Mouse (Mus musculus) CD4-positive, CD25-positive, alpha-beta regulatory T cell, adult 4 months (primary cell): ENCODE data around the gene Esr2. TPM values are rescaled to one million over a fixed set of nuclear protein-coding genes. Genes with fewer than 3 reads are reported as not detected.
"Not testable (repeated sequence)": the region's sequence is repeated elsewhere in the genome, so short reads cannot be mapped to it uniquely, and the experiment has no call there.

Source experiments
- ATAC-seq: one replicate; pipeline ENCODE4 v1.8.0; 2017
- polyA plus RNA-seq, 2 experiments: library from polyadenylated mRNA; unstranded; fragments of 100-300 nt; shearing (Covaris generic); gene quantifications; one replicate each; pipeline ENCODE4 v1.2.1; 2017

Gene Esr2
- polyA plus RNA-seq, result not detected

DNA sequence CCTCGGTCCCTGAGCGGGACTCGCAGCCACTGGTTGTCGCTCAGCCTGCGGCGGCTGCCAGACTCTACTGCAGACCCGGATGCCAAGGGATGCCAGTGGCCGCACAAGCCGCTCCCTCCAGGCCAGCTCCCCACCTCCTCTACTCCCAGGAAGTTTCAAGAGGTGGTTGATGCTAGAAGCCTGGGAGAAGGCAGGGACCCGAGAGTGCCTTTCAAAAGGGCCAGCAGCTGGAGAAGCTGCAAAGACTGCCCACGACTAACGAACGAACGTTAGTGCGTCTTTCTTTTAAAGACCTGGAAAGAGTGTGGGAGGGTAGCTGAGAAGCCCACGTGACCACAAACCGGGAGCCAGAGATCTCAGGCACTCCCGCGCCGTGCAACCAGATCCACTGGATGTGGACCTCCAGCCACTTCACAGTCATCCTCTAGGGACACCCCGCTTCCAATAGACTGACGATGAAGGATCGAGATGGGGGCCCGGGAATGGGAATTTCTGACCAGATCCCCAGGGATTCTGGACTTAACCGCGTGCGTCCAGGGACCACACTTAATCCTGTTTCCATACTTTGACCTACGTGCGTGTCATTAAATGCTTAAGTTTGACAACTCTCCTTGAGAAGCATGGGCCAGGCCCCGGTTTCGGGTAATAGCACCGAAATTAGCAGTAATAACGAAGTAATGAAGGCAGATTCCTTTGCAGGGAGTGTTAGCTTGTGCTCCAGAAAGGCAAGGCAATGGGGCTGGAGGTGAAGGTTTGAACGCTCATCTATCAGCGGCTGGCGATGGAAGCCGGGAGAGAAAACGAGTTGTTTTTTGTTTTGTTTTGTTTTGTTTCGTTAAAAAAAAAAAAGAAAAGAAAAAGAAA lies at the start of gene Esr2:
TSS of gene Esr2 (minus strand) at position 260 of the 864 bp plus-strand sequence.
- peak; percentile 69 for ATAC-seq

- ATAC-seq, result not testable (repeated sequence)
These were observed 45.0 kb upstream of the Esr2 start for GRCm38 (mm10) chr12:76222104-76222503.

DNA sequence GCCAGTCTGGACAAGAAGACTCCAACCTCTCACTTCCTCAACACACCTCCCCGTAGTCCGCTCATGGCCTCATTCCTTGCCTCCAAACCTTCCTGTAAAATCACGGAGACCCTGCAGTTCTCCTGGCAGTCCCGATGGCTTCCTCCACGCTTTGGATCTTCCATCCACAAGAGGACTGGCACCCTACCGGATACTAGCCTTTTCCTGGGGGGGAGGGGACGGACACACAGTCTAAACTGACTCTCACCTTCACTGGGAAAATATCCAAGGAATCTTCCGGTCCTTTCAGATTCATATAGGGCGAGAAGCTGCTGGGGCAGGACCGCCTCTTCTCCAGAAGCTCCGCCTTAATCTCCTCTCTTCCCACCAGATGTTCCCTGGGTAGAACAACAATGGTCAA lies 39.7 kb upstream of the Esr2 start:
- ATAC-seq, result no peak

GRCm38 (mm10) chr12:76215121-76215520 lies 38.1 kb upstream of the Esr2 start:
- no peak for ATAC-seq

- no peak for ATAC-seq
These were observed 32.4 kb upstream of the Esr2 start for GRCm38 (mm10) chr12:76209429-76209974.

GRCm38 (mm10) chr12:76200326-76200725 lies 23.3 kb upstream of the Esr2 start:
- no peak for ATAC-seq

- no peak for ATAC-seq
These were observed 20.0 kb upstream of the Esr2 start for GRCm38 (mm10) chr12:76197071-76197470.

GRCm38 (mm10) chr12:76196709-76197054 lies 19.6 kb upstream of the Esr2 start:
- ATAC-seq, result peak; percentile 87

DNA sequence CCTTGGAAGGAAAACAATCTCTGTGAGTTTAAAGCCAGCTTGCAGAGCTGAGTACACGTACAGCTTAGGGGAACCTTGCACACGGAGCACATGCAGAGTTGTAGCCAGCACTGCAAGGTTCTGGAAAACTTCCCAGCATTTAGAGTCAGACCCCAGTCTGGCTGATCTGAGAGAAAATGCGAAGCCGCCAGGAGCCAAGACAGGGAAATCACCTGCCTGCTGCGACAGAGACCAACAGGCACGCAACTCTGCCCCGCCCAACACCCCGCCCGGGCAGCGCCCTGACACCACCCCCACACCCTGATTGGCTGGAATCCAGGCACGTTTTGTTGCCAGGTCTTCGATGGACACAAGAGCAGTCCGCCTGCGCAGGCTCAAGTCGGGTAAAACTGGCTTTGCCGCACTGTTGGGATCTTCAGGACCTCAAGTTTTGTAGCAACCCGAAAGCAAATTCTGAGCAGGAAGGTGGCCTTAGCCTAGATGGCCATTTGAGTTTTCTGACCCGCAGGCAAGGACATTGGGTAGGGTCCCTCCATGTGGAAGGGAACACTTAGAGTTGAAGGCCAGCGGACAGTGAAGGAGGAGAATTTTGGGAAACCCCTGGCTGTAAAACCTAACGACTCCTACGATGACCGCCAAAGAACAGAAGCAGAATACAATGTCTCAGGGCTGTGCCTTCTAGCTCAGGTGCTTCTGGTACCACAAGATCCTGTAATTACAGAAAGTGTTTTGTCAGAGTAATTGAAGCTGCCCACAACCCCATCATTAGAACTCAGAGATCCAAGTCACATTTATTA lies 19.1 kb upstream of the Esr2 start:
- ATAC-seq, result peak; percentile 74

DNA sequence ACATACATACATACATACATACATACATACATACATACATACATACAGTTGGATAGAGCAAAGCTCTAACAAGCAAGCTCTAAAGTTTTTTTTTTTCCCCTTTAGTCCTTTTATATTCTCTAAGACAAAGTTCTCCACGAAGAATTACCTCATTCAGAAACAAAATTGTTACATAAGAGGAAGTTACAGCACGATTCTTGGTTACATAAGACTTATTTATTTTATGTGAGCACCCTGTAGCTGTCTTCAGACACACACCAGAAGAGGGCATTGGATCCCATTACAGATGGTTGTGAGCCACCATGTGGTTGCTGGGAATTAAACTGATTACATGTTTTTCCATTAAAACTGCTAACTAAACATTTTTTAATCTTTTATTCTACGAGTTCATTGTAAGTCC lies 17.5 kb upstream of the Esr2 start:
- ATAC-seq, result no peak

- peak; percentile 69 for ATAC-seq
These were observed 13.9 kb upstream of the Esr2 start for GRCm38 (mm10) chr12:76190940-76191339.

GRCm38 (mm10) chr12:76187849-76188248 lies 10.8 kb upstream of the Esr2 start:
- no peak for ATAC-seq

GRCm38 (mm10) chr12:76186473-76186872 lies 9.4 kb upstream of the Esr2 start:
- ATAC-seq, result no peak

DNA sequence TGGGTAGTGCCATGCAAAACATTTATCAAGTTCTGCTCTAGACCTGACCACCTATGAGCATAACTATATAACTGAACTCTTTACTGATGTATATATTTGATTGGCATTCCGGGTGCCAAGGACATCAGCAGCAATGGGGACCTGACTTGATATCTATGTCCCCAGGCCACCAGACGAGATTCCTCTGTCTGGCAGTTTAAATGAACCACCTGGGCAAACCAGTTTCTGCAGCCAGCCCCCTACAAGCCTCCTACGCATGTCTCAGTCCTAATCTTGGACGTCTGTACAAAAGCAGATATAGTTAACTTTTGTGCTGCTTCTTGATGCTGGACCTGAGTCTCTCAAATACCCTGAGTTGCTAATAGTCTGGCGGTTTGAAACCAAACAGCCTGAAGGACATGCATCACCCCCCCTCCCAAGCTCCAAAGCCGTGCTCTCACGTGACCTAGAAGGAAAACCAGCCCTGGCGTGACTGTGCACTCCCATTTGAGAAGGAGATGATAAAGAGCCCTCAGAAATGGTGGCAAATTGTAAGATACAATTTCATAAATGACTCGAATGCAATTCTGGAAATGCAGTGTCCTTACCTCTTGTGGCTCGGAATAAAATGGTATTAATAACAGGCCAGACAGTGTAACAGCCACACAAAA lies 8.2 kb upstream of the Esr2 start:
- no peak for ATAC-seq

DNA sequence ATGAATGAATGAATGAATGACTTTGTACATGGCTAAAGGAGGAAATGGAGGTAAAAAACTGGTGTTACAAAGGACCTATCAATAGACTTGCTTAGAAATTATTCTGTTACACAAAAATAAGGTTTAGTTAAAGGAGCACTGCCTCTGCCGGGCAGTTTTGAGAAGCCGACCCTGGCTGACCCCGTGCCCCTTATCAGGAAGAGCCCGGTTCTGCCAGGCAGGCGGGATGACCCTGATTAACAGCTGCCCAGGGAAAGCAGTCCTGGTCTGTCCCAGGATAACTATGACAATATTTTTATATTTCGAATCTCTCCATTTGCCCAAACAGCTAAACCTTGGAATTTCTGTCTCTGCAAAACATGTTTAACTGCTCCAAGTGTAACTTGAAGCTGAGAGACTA lies 7.2 kb upstream of the Esr2 start:
- ATAC-seq, result no peak

DNA sequence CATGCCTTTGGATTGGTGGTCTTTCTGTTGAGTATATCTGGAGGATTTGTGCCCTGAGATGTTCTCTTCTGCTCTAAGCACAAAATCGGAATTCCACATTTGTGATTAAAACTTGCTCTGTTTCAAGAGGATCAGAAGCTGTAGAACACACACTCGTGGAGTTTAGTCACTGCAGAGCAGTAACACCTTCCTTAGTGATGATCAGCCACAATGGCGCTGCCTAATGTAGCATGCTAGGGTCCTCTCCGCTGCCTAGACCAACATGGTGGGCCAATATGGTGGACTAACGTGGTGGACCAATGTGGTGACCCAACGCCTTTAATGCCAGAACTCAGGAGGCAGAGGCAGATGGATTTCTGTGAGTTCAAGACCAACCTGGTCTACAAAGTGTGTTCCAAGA lies 5.8 kb upstream of the Esr2 start:
- ATAC-seq, result no peak

DNA sequence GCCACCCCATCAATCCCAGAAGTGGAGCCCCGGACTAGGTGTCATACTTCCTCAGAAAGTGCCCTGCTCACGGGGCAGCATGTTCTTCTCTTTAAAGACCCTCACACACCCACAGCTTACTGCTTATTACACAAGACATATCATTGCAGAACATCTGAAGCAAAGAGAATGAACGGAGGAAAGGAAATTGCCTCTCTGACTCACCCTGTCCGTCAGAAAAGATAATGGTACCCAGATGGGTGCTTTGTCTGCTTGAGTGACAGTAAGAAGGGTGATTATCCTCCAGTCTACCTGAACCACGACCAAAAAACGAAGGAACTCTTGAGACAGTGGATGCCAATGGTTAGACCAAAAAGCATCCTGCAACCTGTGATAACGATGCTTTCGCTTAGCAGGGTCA lies 4.4 kb upstream of the Esr2 start:
- ATAC-seq, result no peak

DNA sequence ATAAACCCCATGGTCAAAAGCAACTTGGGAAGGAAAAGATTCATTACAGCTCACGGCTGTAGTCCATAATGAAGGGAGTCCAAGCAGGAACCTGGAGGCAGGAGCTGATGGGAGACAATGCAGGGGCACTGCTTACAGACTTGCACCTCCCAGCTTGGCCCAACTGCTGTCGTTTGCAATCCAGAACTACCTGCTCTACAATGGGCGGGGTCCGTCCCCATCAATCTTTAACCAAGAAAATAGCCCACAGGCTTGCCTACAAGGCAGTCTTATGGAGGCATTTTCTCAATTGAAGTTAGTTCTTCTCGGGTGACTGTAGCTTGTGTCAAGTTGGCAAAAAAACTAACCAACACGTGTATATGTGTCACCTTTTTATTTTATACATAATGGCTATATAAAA lies 3.4 kb upstream of the Esr2 start:
- no peak for ATAC-seq

DNA sequence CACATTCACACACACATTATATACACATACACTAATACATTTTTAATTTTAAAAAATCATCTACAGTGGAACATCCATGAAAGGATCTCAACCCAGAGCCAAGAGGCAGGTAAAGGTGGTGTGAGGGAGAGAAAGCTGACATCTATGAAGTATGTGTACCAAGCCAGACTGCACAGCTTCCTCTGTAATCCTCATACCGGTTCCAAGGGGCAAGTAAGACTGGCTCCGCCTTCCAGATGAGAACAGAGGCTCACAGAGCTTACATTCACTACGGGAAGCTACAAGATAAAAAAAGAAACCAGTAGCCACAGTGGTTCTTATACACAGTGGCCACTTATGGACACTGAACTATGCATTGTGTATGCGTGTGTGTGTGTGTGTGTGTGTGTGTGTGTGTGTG lies 2.5 kb upstream of the Esr2 start:
- ATAC-seq, result no peak

DNA sequence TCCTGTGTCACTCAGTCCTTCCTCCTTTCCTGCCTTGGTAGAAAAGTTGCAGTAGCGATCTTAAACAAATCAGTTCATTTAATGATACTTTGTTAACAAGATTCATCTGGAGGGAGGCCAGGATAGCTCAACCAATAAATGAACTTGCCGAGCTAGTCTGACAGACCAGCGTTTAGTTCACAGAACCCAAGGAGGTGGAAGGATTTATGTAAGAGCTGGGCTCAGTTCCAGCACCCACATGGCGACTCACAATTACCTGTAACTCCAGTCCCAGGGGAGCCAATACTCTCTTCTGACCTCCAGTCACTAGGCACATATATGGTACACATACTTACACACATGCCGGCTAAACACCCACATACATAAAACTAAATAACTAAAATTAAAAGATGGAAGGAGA lies 2.0 kb upstream of the Esr2 start:
- ATAC-seq, result no peak

DNA sequence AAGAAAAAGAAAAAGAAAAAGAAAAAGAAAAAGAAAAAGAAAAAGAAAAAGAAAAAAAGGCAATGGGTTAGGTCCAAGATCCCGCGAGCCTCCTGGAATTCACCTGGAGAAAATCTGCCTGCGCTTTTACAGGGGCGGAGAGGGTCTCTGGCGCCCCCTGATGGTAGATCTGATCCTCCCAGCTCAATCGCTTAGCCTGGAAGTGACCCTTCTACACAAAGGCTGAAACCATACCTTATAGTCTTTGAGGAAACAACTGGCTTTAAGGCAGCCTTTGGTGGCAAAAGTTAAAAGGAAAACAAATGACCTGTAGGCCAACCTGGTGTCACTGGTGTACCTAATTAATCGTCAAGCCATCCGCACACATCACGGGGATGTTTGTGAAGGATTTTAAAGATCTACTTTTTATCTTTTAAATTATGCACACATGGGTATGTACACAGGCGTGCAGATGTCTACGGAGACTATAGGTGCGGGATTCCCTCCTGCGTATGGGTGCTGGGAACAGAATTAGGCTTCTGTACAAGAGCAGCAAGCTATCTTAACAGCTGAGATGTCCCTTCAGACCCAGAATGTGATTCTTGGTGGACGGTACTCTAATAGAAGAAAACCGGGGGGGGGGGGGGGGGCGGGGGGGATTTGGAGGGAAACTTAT lies 932 bp upstream of the Esr2 start:
- peak; percentile 72 for ATAC-seq

DNA sequence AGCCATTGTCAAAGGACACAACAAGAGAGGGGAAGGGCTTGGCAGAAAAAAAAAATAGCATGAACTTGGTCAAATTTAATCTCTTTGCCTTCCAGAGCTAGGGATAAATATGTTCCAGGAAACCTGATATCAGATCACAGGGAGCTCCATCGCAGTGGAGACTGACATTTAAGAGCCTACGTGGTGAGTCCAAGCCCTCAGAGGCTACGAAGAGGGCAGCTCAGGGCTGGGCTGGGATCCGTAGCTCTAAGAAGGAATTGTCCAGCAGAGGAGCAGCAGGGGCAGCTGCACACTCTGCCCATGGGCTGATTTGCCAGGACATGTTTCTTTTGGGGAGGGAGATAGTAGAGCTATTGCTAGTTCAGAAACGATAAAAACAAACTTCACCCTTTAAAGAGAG lies 11.4 kb downstream of the Esr2 start:
- no peak for ATAC-seq

GRCm38 (mm10) chr12:76152389-76152788 lies 24.7 kb downstream of the Esr2 start:
- not testable (repeated sequence) for ATAC-seq
